Mouse (Mus musculus) bone marrow macrophage, adult 2 months (primary cell): ENCODE measurements around the gene Snx21.

ENCODE experiments used
- CTCF ChIP-seq: IDR thresholded peaks from 2 replicates; pipeline ENCODE4 v1.5.1; 2012; ENCODE audit warnings: low read depth, mild to moderate bottlenecking, low read length, moderate library complexity
- POLR2A ChIP-seq: IDR thresholded peaks from 2 replicates; pipeline ENCODE4 v1.6.1; 2012; ENCODE audit warnings: mild to moderate bottlenecking, low read depth, low read length, borderline replicate concordance

DNA sequence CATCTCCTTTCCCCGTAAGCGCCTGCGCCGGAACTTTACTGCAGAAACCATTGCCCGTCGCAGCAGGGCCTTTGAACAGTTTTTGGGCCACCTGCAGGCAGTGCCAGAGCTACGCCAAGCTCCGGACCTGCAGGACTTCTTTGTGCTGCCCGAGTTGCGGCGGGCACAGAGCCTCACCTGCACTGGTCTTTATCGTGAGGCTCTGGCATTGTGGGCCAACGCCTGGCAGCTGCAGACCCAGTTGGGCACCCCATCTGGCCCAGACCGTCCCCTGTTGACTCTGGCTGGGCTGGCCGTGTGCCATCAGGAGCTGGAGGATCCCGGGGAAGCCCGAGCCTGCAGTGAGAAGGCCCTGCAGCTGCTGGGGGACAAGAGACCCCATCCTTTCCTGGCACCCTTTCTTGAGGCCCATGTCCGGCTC, 6.2 kb downstream of the Snx21 start:
- TF ChIP-seq CTCF (no peak), POLR2A (no peak)
